Mouse (Mus musculus): ENCODE measurements around the gene Amer3. TPM values are rescaled to one million over a fixed set of nuclear protein-coding genes. Genes with fewer than 3 reads are reported as not detected.

Gene Amer3
- not detected in 2 replicates for total RNA-seq (2023)

DNA sequence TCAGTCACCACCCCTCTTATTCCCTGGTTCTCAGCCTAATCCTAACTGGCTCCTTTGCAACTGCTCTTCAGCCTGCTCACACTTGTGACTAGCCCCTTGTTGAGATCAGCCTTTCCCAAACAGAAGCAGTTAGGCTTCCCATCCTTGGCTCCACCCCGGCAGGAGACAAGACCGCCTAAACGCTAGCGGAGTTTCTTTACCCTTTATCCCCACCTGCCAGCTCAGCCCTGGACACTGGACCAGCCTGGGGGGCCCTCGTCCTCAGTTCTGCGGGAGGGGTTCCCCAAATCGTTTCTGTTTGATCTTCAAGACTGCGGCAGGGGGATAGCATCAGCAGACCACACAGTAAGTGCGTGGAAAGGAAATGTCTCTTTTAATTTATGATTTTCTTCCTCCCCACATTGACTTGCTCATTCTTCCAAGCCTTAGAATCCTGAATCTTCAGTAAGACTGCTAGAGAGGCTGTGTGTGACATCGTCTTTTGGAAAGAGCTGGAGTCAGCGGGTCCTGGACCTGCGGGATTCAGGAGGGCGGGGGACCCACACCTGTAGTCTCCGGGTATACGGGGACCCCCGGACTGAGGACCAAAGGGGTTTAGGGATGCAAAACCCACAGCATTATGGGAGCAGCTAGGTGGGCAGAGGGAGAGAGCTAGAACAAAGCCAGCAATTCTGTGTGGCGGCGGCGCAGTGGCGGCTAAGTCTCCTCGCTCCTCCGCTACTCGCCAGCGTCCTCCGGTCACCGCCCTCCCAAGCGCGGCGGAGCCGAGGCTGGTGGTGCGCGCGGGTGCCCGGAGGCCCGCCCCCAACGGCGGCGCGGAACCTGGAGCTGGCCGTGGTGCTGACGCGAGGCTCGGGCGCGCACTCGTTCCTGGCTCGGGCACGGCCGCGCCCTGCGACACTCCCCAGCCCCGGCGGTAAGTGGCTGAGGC, at the start of gene Amer3:
Gene Amer3 (plus strand): TSS at position 807 of the 931 bp plus-strand sequence.

DNA sequence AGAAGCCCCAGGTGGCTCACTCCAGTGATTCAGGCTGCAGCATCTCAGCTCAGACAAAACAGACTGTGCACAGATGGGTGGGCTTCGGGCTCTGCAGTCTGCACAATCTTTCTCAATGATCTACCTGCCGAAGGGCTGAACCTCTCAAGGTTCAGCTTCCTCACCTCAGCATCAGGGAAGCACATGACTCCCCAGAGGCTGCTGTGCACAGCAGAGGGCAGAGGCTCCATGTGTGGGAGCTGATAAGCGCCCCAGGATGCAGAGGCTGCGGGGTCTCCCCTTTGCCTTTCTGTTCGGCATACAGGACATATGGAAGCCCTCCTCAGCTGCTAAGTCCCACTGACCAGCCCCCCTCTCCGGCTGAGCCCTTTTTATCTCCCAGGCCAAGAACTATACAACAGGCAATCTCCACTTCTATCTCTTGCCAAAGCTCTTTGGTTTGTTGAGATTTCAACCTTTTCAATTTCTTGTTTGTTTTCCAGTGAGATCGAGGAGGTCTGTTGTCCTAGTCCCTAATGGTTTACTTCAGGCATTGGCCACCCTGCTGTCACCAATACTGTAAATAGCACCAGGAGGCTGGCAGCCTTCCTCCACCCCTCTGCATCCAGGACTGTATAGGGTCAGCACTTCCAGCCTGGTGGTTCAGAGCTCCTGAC, 44.3 kb upstream of the Amer3 start, which contains the start of gene Cfc1:
Gene Cfc1 (plus strand): TSS at position 606 of the 656 bp plus-strand sequence.

GRCm38 (mm10) chr1:34560843-34561242, 18.6 kb upstream of the Amer3 start, which contains the start of gene Prss40:
TSS of gene Prss40 (minus strand) at chr1:34560943.

Other genes with a start within 250 kb of the Amer3 start
- gene Ccdc115, start 140.0 kb upstream of the Amer3 start, total RNA-seq (2023): 15.5 and 17.9 TPM in 2 replicates
- gene Imp4, start 139.8 kb upstream of the Amer3 start, total RNA-seq (2023): 35.7 and 47.1 TPM in 2 replicates
- 87.3 and 97.0 TPM in 2 replicates for gene Ptpn18, start 119.9 kb upstream of the Amer3 start, total RNA-seq (2023)
- not detected in 2 replicates for gene Prss39, start 81.2 kb upstream of the Amer3 start, total RNA-seq (2023)
- gene Cfc1, start 44.0 kb upstream of the Amer3 start, total RNA-seq (2023): not detected in 2 replicates
- not detected in 2 replicates for gene Prss40, start 18.7 kb upstream of the Amer3 start, total RNA-seq (2023)

Measured in neutrophil, adult 65 days (primary cell).